Mouse (Mus musculus): ENCODE results near the gene Chil4. TPM values are rescaled to one million over a fixed set of nuclear protein-coding genes. Genes with fewer than 3 reads are reported as not detected.

Gene Chil4
- polyA plus RNA-seq (2014; fragmentation: Illumina TruSeq; extraction: RNeasy Lipid Tissue Mini Kit (QIAGEN cat#74804); ENCODE audit: low read depth, low replicate concordance), result not detected

DNA sequence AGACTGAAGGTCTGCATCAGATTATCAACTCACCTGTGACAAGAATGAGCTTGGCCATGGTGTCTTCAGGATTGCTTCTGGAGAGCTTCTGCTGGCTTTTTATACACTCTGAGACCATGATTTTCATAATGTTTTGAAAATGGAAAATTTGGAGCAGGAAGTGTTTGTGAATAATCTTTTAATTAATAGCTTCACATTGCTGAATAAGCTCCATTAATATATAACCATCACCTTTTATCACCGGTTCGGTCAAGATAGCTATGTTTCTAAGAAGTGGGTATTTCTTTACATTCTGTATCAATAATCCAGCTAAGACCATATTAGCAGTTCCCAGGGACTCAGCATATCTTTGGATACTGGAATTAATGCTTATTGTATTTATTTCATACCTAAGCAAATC lies at the start of gene Chil4:
TSS of gene Chil4 (minus strand) at position 101 of the 400 bp plus-strand sequence.

GRCm38 (mm10) chr3:106167464-106167863 lies 51.8 kb downstream of the Chil4 start, which contains the start of gene Chil3:
TSS of gene Chil3 (minus strand) at chr3:106167564.

Other genes with a start within 250 kb of the Chil4 start
- gene Ovgp1, start 245.8 kb downstream of the Chil4 start, polyA plus RNA-seq (2014; fragmentation: Illumina TruSeq; extraction: RNeasy Lipid Tissue Mini Kit (QIAGEN cat#74804); ENCODE audit: low read depth, low replicate concordance), result 2.3 TPM
- gene Pifo, start 204.9 kb downstream of the Chil4 start, polyA plus RNA-seq (2014; fragmentation: Illumina TruSeq; extraction: RNeasy Lipid Tissue Mini Kit (QIAGEN cat#74804); ENCODE audit: low read depth, low replicate concordance), result not detected
- not detected for gene Chil5, start 186.7 kb downstream of the Chil4 start, polyA plus RNA-seq (2014; fragmentation: Illumina TruSeq; extraction: RNeasy Lipid Tissue Mini Kit (QIAGEN cat#74804); ENCODE audit: low read depth, low replicate concordance)
- not detected for gene Chia1, start 106.3 kb downstream of the Chil4 start, polyA plus RNA-seq (2014; fragmentation: Illumina TruSeq; extraction: RNeasy Lipid Tissue Mini Kit (QIAGEN cat#74804); ENCODE audit: low read depth, low replicate concordance)
- 1.2 TPM for gene Chil3, start 51.9 kb downstream of the Chil4 start, polyA plus RNA-seq (2014; fragmentation: Illumina TruSeq; extraction: RNeasy Lipid Tissue Mini Kit (QIAGEN cat#74804); ENCODE audit: low read depth, low replicate concordance)
- gene Chil6, start 186.7 kb upstream of the Chil4 start, polyA plus RNA-seq (2014; fragmentation: Illumina TruSeq; extraction: RNeasy Lipid Tissue Mini Kit (QIAGEN cat#74804); ENCODE audit: low read depth, low replicate concordance), result not detected

All from heart, adult 10 weeks (tissue).